Mouse (Mus musculus): ENCODE results near the gene Hacd3.

Gene Hacd3

DNA sequence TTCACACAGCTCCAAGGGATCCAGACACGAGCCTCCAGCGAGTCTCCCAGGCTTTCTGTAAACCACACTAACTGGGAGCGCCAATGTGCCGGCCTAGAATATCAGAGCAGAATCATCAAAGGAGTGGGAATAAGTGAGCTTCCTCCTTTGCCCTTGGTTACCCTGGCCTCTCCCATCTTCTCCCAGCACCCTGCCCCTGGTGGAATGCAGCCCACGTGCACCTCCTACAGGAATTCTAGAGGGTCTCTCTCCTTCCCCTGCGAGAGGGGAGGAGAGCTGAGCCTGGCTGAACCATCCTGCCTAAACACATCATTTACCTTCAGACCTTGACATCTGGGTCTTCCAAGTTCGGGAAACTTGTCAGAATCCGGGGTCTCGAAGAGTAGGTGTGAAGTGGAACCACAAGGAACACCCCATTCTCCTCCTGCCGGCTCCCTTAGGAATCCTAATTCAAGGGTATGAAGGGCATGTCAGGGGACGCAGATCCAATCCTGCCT lies 70.3 kb downstream of the Hacd3 start, which contains the start of gene Slc24a1:
Slc24a1 (minus strand) TSS at position 447 of the 497 bp plus-strand sequence.
- no peak for DNase-seq

DNA sequence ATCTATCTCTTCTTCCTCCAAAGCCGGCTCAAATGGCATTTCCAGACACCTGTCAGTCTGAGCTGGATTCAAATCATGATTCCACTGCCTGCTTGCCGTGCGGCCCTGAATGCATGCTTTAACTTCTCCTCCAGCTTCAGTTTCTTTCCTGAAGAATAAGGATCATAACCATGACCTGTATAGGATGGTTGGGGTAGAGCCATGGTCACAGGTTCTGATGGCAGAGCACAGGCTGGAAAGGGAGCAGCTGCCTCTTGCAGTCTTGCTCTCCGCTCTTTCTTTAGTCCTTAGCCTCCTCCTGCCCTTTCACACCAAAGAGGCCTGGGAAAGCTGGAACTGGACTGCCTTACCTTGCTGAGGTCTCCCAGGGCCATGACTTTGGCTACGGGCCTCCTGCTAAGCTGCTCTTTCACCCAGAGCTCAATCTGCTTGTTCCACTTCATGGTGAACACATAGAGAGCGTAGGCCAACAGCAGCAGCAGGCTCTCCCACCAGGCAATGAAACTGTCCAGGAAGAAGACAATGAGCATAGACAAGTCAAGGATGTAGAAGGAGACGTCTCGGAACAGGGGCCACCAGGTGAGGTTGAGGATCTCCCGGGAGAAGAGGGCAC lies 73.9 kb downstream of the Hacd3 start:
- no peak for DNase-seq

DNA sequence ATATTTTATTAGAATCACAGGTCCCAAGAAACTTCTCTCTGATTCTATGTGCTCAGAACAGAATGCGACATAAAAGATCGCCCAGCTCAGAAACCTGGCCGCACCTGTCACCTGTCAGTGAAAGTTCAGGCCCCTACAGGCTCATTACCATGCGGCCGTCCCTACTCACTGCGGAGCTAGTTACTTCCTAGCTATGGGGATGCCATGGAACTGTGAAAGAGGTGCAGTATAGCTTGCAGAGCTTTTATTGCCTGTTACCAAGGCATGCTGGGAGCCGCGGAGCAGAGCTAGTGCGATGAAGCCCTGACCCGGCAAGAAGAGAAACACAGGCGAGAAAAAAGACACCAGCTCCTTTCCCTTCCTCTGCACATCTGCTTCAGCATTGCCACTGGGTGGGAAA lies 77.5 kb downstream of the Hacd3 start:
- DNase-seq = no peak

DNA sequence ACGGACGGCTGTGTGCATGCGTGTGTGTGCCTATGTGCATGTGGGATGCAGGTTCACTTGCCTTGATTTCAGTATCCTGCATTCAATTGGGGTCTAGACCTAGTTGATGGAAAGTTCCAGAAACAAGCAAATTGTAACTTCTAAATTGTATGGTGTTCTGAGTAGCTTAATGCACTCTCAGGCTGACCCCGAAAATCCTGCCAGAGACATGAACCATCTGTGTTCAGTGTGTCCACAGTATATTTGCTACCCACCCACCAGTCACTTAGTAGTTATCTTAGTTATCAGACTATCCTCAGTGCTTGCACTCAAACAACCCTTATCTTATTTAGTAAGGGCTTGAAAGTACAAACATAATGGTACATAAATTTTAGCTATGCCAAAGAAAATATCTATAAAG lies 79.8 kb downstream of the Hacd3 start:
- no peak for DNase-seq

DNA sequence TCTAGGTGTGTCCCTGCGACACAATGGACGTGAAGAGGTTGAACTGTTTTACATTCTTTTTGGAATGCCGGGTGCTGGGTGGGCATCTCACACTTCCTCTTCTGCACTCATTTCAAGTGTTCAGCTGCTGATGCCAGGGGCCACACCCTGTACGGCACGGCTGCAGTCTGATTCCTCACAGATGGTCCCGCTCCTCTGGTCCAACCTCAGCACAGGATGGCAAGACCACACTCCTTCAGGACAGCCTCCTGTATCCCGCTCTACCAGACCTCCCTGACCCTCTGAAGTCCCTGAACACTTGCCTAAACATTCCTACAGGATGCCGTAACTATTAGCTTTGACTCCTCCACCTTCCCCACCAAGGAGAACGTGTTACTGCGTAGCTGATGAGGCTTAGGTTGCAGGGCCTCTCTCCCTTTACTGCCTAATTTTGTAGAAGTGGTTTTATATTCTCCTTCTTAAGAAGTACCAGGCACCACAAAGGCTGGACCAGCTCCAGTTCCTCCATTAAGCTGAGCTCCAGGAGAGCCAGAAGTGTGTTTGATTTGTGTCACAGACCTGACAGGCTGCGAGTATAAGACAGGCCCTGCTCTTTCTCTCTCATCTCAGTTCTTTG lies 80.7 kb downstream of the Hacd3 start:
- no peak for DNase-seq

- no peak for DNase-seq
Measured at GRCm38 (mm10) chr9:64939790-64940189, 81.7 kb downstream of the Hacd3 start.

DNA sequence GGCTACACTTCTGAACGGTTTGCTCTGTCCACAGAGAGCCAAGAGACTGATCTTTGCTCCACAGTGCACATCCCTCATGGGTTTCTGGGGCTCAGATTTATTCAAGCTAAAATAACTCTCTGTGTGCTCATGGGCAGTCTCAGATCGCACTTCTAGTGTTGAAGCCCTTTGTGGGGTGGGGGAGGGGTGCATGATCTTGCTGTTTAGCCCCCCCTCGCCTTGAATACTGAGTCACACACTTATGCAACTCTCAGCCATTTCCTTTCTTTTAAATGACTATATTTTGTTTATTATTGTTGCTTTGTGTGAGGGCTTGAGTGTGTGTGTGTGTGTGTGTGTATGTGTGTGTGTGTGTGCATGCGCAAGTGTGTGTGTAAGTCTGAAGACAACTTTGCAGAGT lies 82.2 kb downstream of the Hacd3 start:
- DNase-seq = no peak

GRCm38 (mm10) chr9:64938535-64938934 lies 83.0 kb downstream of the Hacd3 start:
- DNase-seq = no peak

DNA sequence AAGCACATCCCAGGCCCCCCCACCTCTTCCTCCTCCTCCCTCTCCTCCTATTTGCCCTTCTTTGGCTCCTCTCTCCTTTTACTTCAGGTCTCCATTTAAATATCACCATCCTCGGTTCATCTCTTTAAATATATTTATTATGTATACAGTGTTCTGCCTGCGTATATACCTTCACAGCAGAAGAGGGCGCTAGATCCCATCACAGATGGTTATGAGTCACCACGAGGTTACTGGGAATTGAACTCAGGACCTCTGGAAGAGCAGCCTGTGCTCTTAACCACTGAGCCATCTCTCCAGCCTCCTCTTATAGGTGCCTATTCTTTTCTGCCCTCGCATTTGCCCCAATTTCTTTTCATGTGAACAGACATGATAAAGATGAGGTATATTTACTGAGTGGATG lies 84.0 kb downstream of the Hacd3 start:
- no peak for DNase-seq

Data from thymus, adult 18-20 months (tissue).